Mouse (Mus musculus): ENCODE data around the gene Tph2.
"Not testable (repeated sequence)": the region's sequence is repeated elsewhere in the genome, so short reads cannot be mapped to it uniquely, and the experiment has no call there.

Gene Tph2

GRCm38 (mm10) chr10:115184697-115185096, at the start of gene Tph2:
Gene Tph2, minus strand, starts transcription at chr10:115185022.
- DNase-seq: peak; percentile 26 to 54

GRCm38 (mm10) chr10:115233798-115234197, 49.0 kb upstream of the Tph2 start:
- DNase-seq: no peak

- no peak for DNase-seq
Observed at GRCm38 (mm10) chr10:115232513-115232912, 47.7 kb upstream of the Tph2 start.

- DNase-seq: no peak
Observed at GRCm38 (mm10) chr10:115229023-115229422, 44.2 kb upstream of the Tph2 start.

GRCm38 (mm10) chr10:115226586-115226985, 41.8 kb upstream of the Tph2 start:
- no peak for DNase-seq

GRCm38 (mm10) chr10:115223845-115224244, 39.0 kb upstream of the Tph2 start:
- no peak for DNase-seq

GRCm38 (mm10) chr10:115212916-115213580, 28.2 kb upstream of the Tph2 start:
- no peak for DNase-seq

- DNase-seq: no peak
Observed at GRCm38 (mm10) chr10:115205825-115206224, 21.0 kb upstream of the Tph2 start.

GRCm38 (mm10) chr10:115205284-115205683, 20.5 kb upstream of the Tph2 start:
- DNase-seq: no peak

GRCm38 (mm10) chr10:115191214-115191613, 6.4 kb upstream of the Tph2 start:
- no peak for DNase-seq

GRCm38 (mm10) chr10:115187390-115187789, 2.6 kb upstream of the Tph2 start:
- DNase-seq: no peak

- DNase-seq: no peak
Observed at GRCm38 (mm10) chr10:115181034-115181433, 3.8 kb downstream of the Tph2 start.

- not testable (repeated sequence) for DNase-seq
Observed at GRCm38 (mm10) chr10:115178019-115178418, 6.8 kb downstream of the Tph2 start.

- no peak for DNase-seq
Observed at GRCm38 (mm10) chr10:115175591-115175991, 9.2 kb downstream of the Tph2 start.

- no peak for DNase-seq
Observed at GRCm38 (mm10) chr10:115173336-115173735, 11.5 kb downstream of the Tph2 start.

GRCm38 (mm10) chr10:115171351-115171818, 13.4 kb downstream of the Tph2 start:
- DNase-seq: no peak

GRCm38 (mm10) chr10:115170496-115171350, 14.1 kb downstream of the Tph2 start:
- no peak for DNase-seq

GRCm38 (mm10) chr10:115169410-115169809, 15.4 kb downstream of the Tph2 start:
- DNase-seq: no peak

- no peak for DNase-seq
Observed at GRCm38 (mm10) chr10:115160289-115160688, 24.5 kb downstream of the Tph2 start.

- no peak for DNase-seq
Observed at GRCm38 (mm10) chr10:115147308-115147707, 37.5 kb downstream of the Tph2 start.

- no peak for DNase-seq
Observed at GRCm38 (mm10) chr10:115146257-115146898, 38.4 kb downstream of the Tph2 start.

GRCm38 (mm10) chr10:115144542-115144941, 40.3 kb downstream of the Tph2 start:
- no peak for DNase-seq

GRCm38 (mm10) chr10:115143641-115144040, 41.2 kb downstream of the Tph2 start:
- no peak for DNase-seq

Data from spleen, adult 18-20 months (tissue).